Mouse (Mus musculus) G1E-ER4 (cell line): ENCODE results near the gene Ttll8. TPM values are rescaled to one million over a fixed set of nuclear protein-coding genes. Genes with fewer than 3 reads are reported as not detected.

Experiments used
- GATA1 ChIP-seq: IDR thresholded peaks from one replicate; pipeline ENCODE4 v1.8.0; 2012; ENCODE audit warnings: low read length, inconsistent platforms
- polyA plus RNA-seq: library from polyadenylated mRNA; stranded (reverse); fragments of >175 nt; gene quantifications from 2 replicates; pipeline ENCODE4 v1.2.3, GENCODE M21; 2012

Ttll8 gene
- polyA plus RNA-seq, 1 experiment: not detected

GRCm38 (mm10) chr15:88861772-88862622 is 92.2 kb downstream of the Ttll8 start, which contains the start of gene Pim3:
TSS of gene Pim3 (plus strand) at chr15:88862186.
- no peak for TF ChIP-seq GATA1

GRCm38 (mm10) chr15:88860781-88861180 is 93.4 kb downstream of the Ttll8 start:
- TF ChIP-seq GATA1: no peak

DNA sequence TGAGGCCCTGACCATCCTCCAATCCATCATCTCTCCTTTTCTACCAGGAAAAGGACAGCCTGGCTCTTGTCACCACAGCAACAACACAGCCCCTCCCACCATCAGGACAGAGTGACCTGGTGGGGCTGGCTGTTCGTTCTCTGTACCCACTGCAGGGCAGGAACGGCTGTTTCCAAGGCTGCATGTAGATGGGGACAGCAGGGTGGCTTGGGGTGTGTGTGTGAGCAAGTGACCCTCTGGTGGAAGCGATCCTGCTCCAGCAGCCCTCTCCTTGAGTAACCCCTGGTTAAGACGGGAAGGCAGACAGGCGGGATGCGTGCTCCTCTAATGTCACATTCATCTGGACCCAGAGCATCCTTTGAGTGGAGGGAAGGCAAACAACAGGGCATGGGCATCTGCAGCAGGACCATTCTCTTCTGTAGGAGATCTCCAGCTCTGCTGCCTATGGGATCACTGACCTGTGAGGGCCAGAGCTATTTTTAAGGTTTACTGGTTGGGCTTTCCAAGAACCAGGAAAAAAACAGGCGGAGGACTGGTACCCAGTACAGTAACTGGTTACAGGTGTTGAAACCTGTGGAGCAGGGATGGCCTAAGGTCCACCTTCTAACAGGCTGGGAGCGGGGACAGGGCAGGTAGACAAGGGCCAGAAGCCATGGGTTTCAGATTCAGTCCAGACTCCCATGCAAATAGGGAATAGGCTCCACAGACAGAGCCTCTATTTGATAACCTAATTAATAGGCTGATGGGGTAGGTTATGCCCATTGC is 94.8 kb downstream of the Ttll8 start:
- TF ChIP-seq GATA1: no peak

- no peak for TF ChIP-seq GATA1
Measured at GRCm38 (mm10) chr15:88858707-88859106, 95.5 kb downstream of the Ttll8 start.

DNA sequence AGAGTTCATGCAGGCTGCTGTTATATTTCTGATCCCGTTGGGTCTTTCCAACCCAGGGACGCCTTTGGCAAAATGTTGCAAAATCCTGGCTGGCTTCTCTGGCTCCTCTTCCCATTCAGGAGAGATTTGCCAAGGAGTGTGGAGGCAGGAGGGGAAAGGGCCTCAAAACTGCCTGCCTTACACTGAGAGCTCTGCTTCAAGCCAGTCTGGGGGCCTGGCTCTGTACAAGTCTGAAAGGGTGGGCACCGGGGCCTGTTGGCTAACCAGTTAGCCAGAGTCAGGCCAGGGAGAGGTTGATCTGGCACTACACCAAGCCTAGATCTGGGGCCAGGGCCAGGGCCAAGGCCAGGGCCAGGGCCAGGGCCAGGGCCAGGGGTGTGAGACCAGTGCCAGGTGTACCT is 96.1 kb downstream of the Ttll8 start:
- TF ChIP-seq GATA1: no peak

GRCm38 (mm10) chr15:88857361-88857760 is 96.9 kb downstream of the Ttll8 start:
- no peak for TF ChIP-seq GATA1

GRCm38 (mm10) chr15:88856613-88857012 is 97.6 kb downstream of the Ttll8 start:
- TF ChIP-seq GATA1: no peak

DNA sequence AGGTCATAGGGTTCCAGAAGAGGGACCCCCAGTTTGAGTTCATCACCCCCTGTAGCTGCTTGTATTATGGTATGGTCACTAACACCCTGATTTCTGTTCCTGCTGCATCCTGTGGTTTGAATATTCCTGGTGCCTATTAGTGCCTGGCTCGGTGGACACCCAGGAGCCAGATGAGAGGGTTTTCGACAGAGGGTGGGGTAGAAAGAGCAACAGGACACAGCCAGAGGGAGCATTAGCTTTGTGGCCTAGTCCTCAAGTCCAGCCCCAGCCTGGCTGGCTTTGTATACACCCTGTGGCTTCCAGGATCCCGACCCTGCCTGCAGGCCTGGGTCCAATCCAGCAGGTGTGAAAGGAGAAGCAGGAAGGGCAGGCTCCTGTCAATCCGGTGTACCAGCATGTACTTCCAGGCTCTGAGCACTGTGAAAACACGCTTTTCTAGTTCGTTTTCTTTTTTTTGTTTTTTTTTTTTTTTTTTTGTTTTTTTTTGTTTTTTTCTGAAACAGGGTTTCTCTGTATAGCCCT is 98.3 kb downstream of the Ttll8 start:
- TF ChIP-seq GATA1: no peak

GRCm38 (mm10) chr15:88854969-88855830 is 99.0 kb downstream of the Ttll8 start:
- no peak for TF ChIP-seq GATA1

DNA sequence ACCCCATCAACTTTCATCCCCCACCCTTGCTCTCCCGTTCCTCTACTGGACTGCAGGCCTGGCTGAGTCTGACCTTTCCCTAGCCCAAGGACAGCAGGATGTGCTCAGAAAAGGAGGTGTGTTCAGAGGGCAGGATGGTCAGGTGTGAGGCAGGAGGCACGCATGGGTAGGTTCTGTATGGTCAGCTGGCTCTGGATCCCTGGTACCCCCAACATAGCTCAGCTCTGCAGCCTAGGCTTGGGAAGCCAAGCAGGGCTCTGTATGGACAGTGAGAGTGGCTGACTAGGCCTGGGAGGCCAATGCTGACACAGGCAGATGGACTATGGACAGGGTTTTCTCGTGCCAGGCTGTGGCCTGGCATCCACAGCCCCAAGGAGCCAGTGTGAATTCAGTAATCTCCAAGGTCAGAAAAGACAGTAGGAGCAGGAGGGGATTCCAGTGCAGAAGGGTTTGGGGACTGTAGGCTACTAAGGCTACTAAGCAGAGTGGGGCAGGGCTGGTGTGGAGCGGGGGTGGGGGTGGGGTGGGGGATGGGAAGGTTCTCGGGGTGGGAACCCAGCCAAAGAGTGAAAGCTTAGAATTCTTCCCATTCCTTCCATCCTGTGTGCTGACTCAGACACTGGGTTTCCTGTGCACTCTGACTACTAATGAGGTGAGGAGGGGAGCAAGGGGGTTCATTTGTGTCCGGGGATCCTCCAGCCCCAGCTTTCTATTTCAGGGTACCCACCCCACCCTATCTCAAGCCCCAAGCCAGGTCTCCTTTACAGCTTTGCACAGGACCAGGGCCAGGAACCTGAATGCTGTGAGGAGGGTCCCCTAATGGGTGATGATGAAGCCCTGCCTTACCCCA is 99.9 kb downstream of the Ttll8 start:
- TF ChIP-seq GATA1: no peak

GRCm38 (mm10) chr15:88853106-88853505 is 101.1 kb downstream of the Ttll8 start:
- TF ChIP-seq GATA1: no peak

DNA sequence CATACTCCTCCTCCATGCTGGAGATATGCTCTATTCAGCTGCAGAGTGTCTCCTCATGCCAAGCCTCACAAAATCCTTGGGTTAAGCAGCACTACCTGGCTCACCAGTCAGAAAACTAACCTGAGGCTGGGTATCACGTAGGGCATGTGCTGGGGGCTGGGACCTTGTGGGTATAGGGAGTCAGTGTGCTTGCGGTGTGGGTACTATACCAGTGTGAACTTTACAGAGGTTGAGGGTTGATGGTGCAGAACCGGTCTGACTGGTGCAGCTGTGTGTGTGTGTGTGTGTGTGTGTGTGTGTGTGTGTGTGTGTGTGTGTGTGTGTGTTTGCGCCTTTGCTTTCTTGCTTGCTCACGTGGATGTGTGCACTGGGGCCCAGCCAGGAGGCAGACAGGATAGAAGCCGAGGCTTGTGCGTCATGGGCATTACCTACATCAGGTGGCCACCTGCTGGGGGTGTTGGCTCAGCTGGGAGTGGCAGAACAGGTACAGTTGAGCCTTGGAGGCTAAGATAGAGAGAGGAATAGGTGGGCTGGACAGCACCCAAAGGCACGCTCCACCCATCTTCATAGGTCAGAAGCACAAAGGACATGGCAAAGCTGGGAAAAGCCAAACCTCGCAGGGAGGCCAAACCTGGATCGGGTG is 102.6 kb downstream of the Ttll8 start:
- no peak for TF ChIP-seq GATA1

GRCm38 (mm10) chr15:88851076-88851475 is 103.1 kb downstream of the Ttll8 start:
- no peak for TF ChIP-seq GATA1
